Mouse (Mus musculus): ENCODE data around the gene Rnls. TPM values are rescaled to one million over a fixed set of nuclear protein-coding genes. Genes with fewer than 3 reads are reported as not detected.

Gene Rnls
- total and polyA plus RNA-seq, 3 experiments: not detected

- Histone ChIP-seq H3K27me3 (ENCODE audit: insufficient read depth, low read length) (no peaks in the 10 kb centered on the region), H3K4me1 (ENCODE audit: insufficient read depth, low read depth, low read length) (peaks cover 60% of the 10 kb centered on the region), H3K36me3 (replicated peaks) (no peaks in the 10 kb centered on the region), H3K4me3 (ENCODE audit: low read depth, low read length) (no peak overlapping the region), H3K9me3 (replicated peaks) (no peaks in the 10 kb centered on the region)
- TF ChIP-seq CTCF (IDR thresholded peaks at IDR 0.05; ENCODE audit: low read depth, low read length) (no peak), TAL1 (conservative IDR thresholded peaks at IDR 0.05; ENCODE audit: low read depth, low read length) (no peak), GATA2 (IDR thresholded peaks at IDR 0.05; ENCODE audit: borderline replicate concordance, low read depth, low read length) (no peak), POLR2AphosphoS5 (IDR thresholded peaks at IDR 0.05; ENCODE audit: insufficient replicate concordance, low read depth, low read length) (no peak), GATA1 (IDR thresholded peaks at IDR 0.05; ENCODE audit: borderline replicate concordance, low read length) (no peak)
- ATAC-seq (ENCODE audit: extremely low read depth, insufficient number of reproducible peaks, low FRiP score, poor library complexity, severe bottlenecking): no peak
- no peak for DNase-seq (ENCODE audit: low spot score)
These were observed 288.2 kb downstream of the Rnls start for GRCm38 (mm10) chr19:33103851-33104250.

GRCm38 (mm10) chr19:33102783-33103139 is 289.3 kb downstream of the Rnls start:
- no peak overlapping the region for H3K4me3 ChIP-seq (ENCODE audit: low read depth, low read length)
- DNase-seq (ENCODE audit: low spot score): no peak
- ATAC-seq (ENCODE audit: extremely low read depth, insufficient number of reproducible peaks, low FRiP score, poor library complexity, severe bottlenecking): no peak
- no peaks in the 10 kb centered on the region for H3K9me3 ChIP-seq (replicated peaks)
- peaks cover 58% of the 10 kb centered on the region for H3K4me1 ChIP-seq (ENCODE audit: insufficient read depth, low read depth, low read length)
- TF ChIP-seq POLR2AphosphoS5 (IDR thresholded peaks at IDR 0.05; ENCODE audit: insufficient replicate concordance, low read depth, low read length) (no peak), TAL1 (conservative IDR thresholded peaks at IDR 0.05; ENCODE audit: low read depth, low read length) (no peak), GATA1 (IDR thresholded peaks at IDR 0.05; ENCODE audit: borderline replicate concordance, low read length) (no peak), GATA2 (IDR thresholded peaks at IDR 0.05; ENCODE audit: borderline replicate concordance, low read depth, low read length) (no peak), CTCF (IDR thresholded peaks at IDR 0.05; ENCODE audit: low read depth, low read length) (no peak)
- no peaks in the 10 kb centered on the region for H3K36me3 ChIP-seq (replicated peaks)
- no peaks in the 10 kb centered on the region for H3K27me3 ChIP-seq (ENCODE audit: insufficient read depth, low read length)

DNA sequence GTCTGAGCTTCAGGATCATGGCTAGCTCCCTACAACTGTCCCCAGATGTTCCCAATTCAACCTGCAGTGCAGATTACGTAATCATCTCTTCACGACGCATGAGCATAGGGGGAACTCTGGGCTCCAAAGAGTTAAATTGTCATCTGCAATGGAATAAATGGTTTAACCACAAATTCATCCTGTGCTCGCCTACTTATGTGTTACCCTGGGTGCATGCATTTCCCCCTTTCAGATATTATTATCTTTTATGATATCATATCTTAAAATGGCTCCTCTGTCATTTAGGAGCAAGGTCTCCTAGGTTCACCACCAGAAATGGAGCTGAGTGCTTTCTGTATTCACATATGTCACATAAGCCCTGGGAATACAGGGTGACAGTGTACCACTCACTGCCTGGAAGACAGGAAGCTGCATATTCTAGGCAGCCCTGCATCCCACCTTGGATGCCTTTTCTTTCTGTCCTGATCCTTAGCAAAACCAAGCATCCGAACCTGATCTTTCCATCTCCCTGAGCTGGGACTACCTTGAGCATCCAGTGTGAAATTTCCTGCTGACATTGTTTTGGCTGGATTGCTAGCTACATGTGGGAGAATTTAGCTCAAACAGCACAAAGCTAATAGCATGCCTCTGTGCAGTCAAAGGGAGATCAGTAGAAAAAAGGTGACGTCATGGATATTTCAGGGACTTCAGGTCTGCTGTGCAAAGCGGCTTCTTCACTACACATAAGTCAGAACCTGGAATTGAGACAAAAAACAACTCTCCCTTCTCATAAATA is 289.9 kb downstream of the Rnls start:
- no peak for TF ChIP-seq TAL1 (conservative IDR thresholded peaks at IDR 0.05; ENCODE audit: low read depth, low read length)
- TF ChIP-seq GATA2 (IDR thresholded peaks at IDR 0.05; ENCODE audit: borderline replicate concordance, low read depth, low read length): no peak
- TF ChIP-seq CTCF (IDR thresholded peaks at IDR 0.05; ENCODE audit: low read depth, low read length): no peak
- TF ChIP-seq GATA1 (IDR thresholded peaks at IDR 0.05; ENCODE audit: borderline replicate concordance, low read length): no peak
- no peak for TF ChIP-seq POLR2AphosphoS5 (IDR thresholded peaks at IDR 0.05; ENCODE audit: insufficient replicate concordance, low read depth, low read length)
- Histone ChIP-seq H3K4me1 (ENCODE audit: insufficient read depth, low read depth, low read length) (peaks cover 59% of the 10 kb centered on the region), H3K4me3 (ENCODE audit: low read depth, low read length) (peak overlapping the region; percentile 60; the same call in 1 of the 2 replicates), H3K36me3 (replicated peaks) (no peaks in the 10 kb centered on the region), H3K9me3 (replicated peaks) (no peaks in the 10 kb centered on the region), H3K27me3 (ENCODE audit: insufficient read depth, low read length) (no peaks in the 10 kb centered on the region)
- ATAC-seq (ENCODE audit: extremely low read depth, insufficient number of reproducible peaks, low FRiP score, poor library complexity, severe bottlenecking) (peak; percentile 2; the same call in 1 of the 2 replicates), DNase-seq (ENCODE audit: low spot score) (no peak)

DNA sequence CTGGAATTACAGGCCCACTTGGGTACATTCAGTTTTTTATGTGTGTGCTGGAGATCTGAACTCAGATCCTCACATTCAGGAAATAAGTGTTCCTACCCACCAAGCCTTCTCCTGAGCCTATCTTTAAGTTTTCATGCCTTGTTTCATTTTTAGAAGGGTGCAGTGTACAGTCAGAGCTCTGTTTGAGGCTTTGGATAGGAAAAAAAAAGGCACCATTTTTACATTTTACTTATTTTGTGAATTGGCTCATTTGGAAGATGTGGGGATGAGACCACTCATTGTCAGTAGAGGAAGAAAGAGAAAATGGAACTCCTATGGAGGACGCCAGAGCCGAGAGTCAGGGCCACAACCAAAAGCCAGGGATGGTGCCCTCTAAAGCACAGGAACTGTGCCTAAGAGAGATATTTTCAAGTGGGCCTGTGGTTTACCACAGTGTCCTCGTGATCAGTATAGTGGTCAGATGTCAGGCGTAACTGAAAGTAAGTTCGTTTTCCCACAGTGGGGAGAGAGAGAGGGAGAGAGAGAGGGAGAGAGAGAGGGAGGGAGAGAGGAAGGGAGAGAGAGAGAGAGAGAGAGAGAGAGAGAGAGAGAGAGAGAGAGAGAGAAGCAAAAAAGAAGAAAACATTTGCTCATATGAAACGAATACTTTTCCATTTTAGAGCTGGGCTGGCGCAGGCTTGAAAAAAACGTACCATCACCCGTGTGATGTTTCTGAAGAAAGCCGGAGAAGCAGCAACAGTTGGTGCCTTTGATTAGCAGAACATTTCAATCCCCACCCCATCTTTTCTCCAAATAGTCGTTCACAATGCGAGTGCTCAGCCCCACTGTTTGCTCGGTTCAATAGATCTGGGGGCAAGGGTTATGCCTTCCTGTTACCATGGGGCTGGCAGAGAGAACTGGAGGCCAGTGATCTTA is 290.7 kb downstream of the Rnls start:
- H3K4me1 ChIP-seq (ENCODE audit: insufficient read depth, low read depth, low read length): peaks cover 57% of the 10 kb centered on the region
- peak; percentile 52 for DNase-seq (ENCODE audit: low spot score)
- ATAC-seq (ENCODE audit: extremely low read depth, insufficient number of reproducible peaks, low FRiP score, poor library complexity, severe bottlenecking): peak; percentile 89
- H3K9me3 ChIP-seq (replicated peaks): no peaks in the 10 kb centered on the region
- TF ChIP-seq CTCF (IDR thresholded peaks at IDR 0.05; ENCODE audit: low read depth, low read length) (no peak), TAL1 (conservative IDR thresholded peaks at IDR 0.05; ENCODE audit: low read depth, low read length) (peak; percentile 32)
- peak overlapping the region; percentile 60; the same call in 1 of the 2 replicates for H3K4me3 ChIP-seq (ENCODE audit: low read depth, low read length)
- H3K36me3 ChIP-seq (replicated peaks): no peaks in the 10 kb centered on the region
- H3K27me3 ChIP-seq (ENCODE audit: insufficient read depth, low read length): no peaks in the 10 kb centered on the region

GRCm38 (mm10) chr19:33100598-33100997 is 291.5 kb downstream of the Rnls start:
- no peak for ATAC-seq (ENCODE audit: extremely low read depth, insufficient number of reproducible peaks, low FRiP score, poor library complexity, severe bottlenecking)
- no peaks in the 10 kb centered on the region for H3K9me3 ChIP-seq (replicated peaks)
- TF ChIP-seq GATA2 (IDR thresholded peaks at IDR 0.05; ENCODE audit: borderline replicate concordance, low read depth, low read length) (no peak), GATA1 (IDR thresholded peaks at IDR 0.05; ENCODE audit: borderline replicate concordance, low read length) (no peak), CTCF (IDR thresholded peaks at IDR 0.05; ENCODE audit: low read depth, low read length) (no peak), TAL1 (conservative IDR thresholded peaks at IDR 0.05; ENCODE audit: low read depth, low read length) (no peak), POLR2AphosphoS5 (IDR thresholded peaks at IDR 0.05; ENCODE audit: insufficient replicate concordance, low read depth, low read length) (no peak)
- no peaks in the 10 kb centered on the region for H3K27me3 ChIP-seq (ENCODE audit: insufficient read depth, low read length)
- H3K4me3 ChIP-seq (ENCODE audit: low read depth, low read length): peak overlapping the region; percentile 23; the same call in 1 of the 2 replicates
- no peak for DNase-seq (ENCODE audit: low spot score)
- H3K4me1 ChIP-seq (ENCODE audit: insufficient read depth, low read depth, low read length): peaks cover 58% of the 10 kb centered on the region
- no peaks in the 10 kb centered on the region for H3K36me3 ChIP-seq (replicated peaks)

- H3K36me3 ChIP-seq (replicated peaks): no peaks in the 10 kb centered on the region
- peaks cover 59% of the 10 kb centered on the region for H3K4me1 ChIP-seq (ENCODE audit: insufficient read depth, low read depth, low read length)
- no peaks in the 10 kb centered on the region for H3K27me3 ChIP-seq (ENCODE audit: insufficient read depth, low read length)
- H3K4me3 ChIP-seq (ENCODE audit: low read depth, low read length): no peak overlapping the region
- ATAC-seq (ENCODE audit: extremely low read depth, insufficient number of reproducible peaks, low FRiP score, poor library complexity, severe bottlenecking) (no peak), DNase-seq (ENCODE audit: low spot score) (no peak)
- TF ChIP-seq POLR2AphosphoS5 (IDR thresholded peaks at IDR 0.05; ENCODE audit: insufficient replicate concordance, low read depth, low read length) (no peak), GATA2 (IDR thresholded peaks at IDR 0.05; ENCODE audit: borderline replicate concordance, low read depth, low read length) (no peak), TAL1 (conservative IDR thresholded peaks at IDR 0.05; ENCODE audit: low read depth, low read length) (no peak), CTCF (IDR thresholded peaks at IDR 0.05; ENCODE audit: low read depth, low read length) (no peak), GATA1 (IDR thresholded peaks at IDR 0.05; ENCODE audit: borderline replicate concordance, low read length) (no peak)
- no peaks in the 10 kb centered on the region for H3K9me3 ChIP-seq (replicated peaks)
These were observed 292.1 kb downstream of the Rnls start for GRCm38 (mm10) chr19:33100031-33100430.
